Mouse (Mus musculus) heart, postnatal 0 days (tissue): ENCODE measurements at regions not wholly inside any gene's neighbourhood (a gene's known extent, or its start where the extent isn't known, plus 50 kb on each side); places are given as distances from the start of the nearest gene placed in this dataset.

Source experiments
- CTCF ChIP-seq: IDR thresholded peaks from 2 replicates; pipeline ENCODE4 v1.5.1; 2016; ENCODE audit warnings: antibody characterized with exemption, control low read depth, low read depth
- EP300 ChIP-seq: IDR thresholded peaks from 2 replicates; pipeline ENCODE4 v1.6.1; 2016; ENCODE audit warnings: antibody characterized with exemption, low read depth

- TF ChIP-seq CTCF (no peak), EP300 (no peak)
These were observed 50.2 kb upstream of the Ntrk2 start for GRCm38 (mm10) chr13:58756125-58756524.
